Mouse (Mus musculus) MEL-GATA-1-ER (cell line): ENCODE data around the gene 4632433K11Rik.
"Not testable (repeated sequence)": the region's sequence is repeated elsewhere in the genome, so short reads cannot be mapped to it uniquely, and the experiment has no call there.

Experiments used
- DNase-seq: peaks from one replicate; pipeline ENCODE4 v3.0.0-alpha.2; 2012; ENCODE audit warnings: low read depth; ENCODE audit errors: extremely low read depth

Gene 4632433K11Rik

GRCm38 (mm10) chr7:5033818-5034217 is at the start of gene 4632433K11Rik:
TSS of gene 4632433K11Rik (plus strand) at chr7:5034118.
- DNase-seq = no peak

DNA sequence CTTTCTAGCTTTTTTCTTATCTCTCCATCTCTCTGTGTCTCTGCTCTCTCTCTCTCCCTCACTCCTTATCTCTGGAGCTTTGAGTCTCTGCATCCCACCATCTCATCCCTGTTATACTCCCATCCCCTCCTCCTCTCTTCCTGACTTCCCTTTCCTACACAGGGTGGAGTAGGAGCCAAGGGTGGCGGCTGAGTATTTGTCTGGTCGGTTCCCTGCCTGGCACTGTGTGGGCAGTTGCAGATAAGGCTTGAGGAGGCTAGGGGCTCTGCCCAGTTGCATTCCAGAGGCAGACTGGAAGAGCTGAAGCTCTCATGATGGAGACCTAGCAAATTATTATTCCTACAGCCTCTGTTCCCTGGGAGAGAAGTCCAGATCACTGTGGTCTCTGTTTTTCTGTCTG is 45.7 kb upstream of the 4632433K11Rik start:
- no peak for DNase-seq

DNA sequence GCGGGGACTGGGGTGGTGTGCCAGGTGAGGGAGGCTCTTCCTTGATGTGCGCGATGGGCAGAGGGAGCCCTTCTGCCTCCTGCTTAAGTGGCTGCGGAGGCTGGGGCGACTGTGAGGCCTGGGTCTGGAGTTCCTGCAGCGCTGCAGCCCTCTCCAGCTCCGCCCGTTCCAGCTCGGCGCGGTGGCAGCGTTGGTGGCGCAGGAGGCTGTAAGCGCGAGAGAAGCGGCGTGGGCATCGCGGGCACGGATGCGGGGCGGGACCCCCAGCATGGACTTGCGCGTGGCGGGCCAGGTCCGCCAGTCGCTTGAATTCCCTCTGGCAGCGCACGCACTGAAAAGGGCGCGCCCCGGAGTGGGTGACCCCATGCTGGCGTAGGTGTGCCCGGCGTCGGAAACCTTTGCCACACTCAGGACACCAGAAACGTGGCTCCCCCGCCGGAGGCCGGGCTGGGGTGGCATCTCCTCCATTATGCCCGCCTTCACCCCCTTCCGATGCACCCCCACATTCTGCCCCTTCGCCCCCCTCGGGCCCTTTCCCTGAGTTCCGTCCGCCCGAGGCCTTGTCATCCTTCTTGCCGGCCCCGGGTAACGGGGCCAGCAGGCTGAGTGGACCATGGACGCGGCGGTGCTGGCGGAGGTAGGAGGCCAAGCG is 40.4 kb upstream of the 4632433K11Rik start:
- no peak for DNase-seq

- no peak for DNase-seq
These were observed 39.7 kb upstream of the 4632433K11Rik start for GRCm38 (mm10) chr7:4993999-4994788.

DNA sequence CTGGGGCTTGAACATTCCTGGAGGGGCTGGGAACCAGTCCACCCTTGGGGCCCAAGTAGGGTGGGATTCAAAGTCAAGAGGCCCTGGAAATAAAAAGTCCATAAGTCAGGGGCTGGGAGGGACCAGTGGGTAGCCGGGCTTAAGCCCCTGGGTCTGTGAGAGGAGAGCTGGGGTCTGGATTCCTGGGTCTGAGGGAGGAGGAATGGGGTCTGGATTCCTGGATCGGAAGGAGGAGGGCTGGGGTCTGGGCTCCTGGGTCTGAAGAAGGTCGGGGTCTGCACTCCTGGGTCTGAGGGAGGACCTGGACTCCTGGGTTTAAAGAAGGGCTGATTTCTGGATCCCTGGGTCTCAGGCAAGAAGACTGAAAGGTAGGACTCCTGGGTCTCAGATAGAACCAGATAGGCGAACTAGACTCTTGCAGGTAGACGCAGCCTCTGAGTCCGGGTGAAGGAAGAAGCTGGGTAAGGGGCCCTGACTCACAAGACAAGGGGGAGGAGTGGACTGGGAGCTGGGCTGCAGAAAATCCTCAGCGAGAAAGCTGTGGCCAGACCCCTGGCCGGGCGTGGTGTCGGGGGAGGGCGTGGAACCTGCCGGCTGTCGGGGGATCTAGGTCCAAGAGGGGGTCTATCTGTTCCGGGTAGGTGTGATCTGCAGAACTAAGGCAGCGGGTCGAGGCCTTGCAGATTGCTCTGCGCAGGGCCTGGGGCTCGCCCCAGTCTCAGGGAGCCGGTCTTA is 38.5 kb upstream of the 4632433K11Rik start:
- DNase-seq = no peak

- peak; percentile 49 for DNase-seq
These were observed 37.7 kb upstream of the 4632433K11Rik start, which contains the start of gene Zfp579 for GRCm38 (mm10) chr7:4996003-4996895. TSS of gene Zfp579 (minus strand) at chr7:4996158.

GRCm38 (mm10) chr7:4996934-4997333 is 37.0 kb upstream of the 4632433K11Rik start:
- no peak for DNase-seq

DNA sequence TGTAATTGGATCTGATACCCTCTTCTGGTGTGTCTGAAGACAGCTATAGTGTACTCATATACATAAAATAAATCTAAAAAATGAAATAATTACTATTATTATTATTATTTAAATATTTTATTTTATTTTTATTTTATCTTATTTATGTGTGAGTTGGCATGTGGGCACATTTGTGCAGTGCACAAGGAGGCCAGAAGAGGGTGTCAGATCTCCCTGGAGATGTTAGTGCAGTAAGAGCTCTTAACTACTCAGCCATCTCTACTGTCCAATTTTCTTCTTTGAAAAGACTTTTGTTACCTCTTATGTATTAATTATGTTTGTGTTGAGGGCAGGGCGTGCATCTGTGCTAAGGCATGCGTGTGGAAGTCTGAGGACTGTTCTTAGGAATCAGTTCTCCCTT is 34.0 kb upstream of the 4632433K11Rik start:
- DNase-seq = no peak

GRCm38 (mm10) chr7:5002876-5003275 is 31.0 kb upstream of the 4632433K11Rik start:
- DNase-seq = not testable (repeated sequence)

- no peak for DNase-seq
These were observed 25.7 kb upstream of the 4632433K11Rik start for GRCm38 (mm10) chr7:5008229-5008628.

DNA sequence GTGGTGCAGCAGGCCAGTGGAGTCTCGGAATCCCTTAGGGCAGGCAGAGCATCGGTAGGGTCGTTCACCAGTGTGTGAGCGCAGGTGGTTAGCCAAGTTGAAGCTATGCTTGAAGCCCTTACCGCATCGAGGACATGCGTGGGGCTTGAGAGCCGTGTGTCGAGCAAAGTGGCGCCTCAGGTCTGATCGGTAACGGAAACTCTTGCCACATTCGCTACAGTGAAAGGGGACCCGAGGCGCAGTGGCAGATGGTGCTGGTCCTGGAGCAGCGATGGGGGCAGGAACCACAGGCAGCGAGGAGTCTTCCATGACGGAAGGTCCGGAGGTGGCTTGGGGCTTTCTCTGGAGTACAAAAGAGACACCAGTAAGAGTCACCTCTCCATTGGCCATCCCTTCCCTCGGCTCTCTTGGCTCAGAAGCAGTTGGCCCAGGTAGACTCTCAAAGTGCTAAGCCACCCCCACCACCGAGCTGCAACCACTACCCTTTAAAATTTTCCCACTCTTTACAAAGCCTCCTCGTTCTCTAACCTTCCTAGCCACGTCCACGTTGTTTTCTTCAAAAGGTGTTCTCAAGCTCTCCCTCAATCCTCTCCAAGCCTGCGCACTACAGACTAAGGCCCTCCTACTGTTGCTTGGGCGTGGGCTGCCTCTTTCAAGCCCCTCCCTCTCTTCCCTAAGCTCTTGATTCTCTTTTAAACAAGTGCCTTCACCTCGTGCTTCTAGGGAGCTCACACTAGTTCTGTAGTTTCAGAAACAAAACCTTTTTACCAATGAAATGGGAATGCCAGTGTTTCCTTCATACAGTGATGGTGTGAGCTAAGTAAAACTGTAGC is 21.0 kb upstream of the 4632433K11Rik start:
- no peak for DNase-seq

GRCm38 (mm10) chr7:5014251-5015117 is 19.4 kb upstream of the 4632433K11Rik start, which contains the start of the genes Zfp524 and Fiz1:
TSS of gene Zfp524 (plus strand) at chr7:5014415.
TSS of gene Fiz1 (minus strand) at chr7:5014697.
- peak; percentile 87 for DNase-seq

GRCm38 (mm10) chr7:5015118-5016001 is 18.6 kb upstream of the 4632433K11Rik start, which contains the start of gene Gm44973:
TSS of gene Gm44973 (plus strand) at chr7:5015496.
- DNase-seq = peak; percentile 94

- no peak for DNase-seq
These were observed 17.9 kb upstream of the 4632433K11Rik start for GRCm38 (mm10) chr7:5016057-5016456.

- no peak for DNase-seq
These were observed 17.0 kb upstream of the 4632433K11Rik start for GRCm38 (mm10) chr7:5016920-5017319.

DNA sequence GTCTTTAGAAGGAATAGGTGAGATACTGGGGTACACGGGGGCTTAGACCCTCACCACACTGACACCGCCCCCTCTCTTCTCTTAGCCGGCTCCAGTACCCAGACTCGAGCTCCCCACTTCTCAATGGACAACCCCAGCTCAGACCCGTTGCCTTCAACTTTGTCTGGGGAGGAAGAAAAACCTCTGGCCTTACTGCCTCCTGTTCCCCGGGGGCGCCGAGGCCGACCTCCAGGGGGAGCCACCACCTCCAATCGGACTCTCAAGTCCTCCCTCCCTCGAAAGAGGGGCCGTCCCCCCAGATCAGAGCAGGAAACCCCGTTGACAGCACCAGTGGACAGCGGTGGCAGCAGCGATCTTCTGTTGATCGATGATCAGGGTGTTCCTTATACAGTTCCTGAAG is 16.6 kb upstream of the 4632433K11Rik start:
- DNase-seq = no peak

DNA sequence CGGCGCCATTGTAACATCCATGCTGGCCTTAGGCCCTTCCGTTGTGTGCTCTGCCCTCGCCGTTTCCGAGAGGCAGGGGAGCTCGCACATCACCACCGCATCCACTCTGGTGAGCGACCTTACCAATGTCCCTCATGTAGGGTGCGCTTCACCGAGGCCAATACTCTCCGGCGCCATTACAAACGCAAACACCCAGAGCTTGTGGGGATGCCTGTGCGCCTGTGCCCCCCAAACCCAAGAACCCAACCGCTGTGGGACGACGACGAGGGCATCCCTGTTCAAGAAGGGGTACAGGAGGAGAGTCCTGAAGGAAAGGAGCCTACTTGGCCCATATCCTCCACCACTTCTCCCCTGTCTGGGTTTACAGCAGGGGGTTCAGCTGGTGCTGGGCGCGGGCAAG is 16.0 kb upstream of the 4632433K11Rik start:
- DNase-seq = no peak

DNA sequence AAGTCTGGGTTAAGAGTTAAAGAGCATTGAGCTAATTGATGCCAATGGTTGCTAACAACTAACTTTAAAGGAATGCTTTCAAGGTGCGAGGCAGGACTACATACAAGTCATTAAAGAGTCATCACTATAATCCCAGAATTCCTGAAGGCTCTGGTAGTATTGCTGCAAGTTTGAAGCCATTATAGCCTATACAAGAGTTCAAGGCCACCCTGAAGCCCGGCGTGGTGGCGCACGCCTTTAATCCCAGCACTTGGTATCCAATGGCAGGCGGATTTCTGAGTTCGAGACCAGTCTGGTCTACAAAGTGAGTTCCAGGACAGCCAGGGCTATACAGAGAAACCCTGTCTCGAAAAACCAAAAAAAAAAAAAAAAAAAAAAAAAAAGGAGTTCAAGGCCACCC is 14.3 kb upstream of the 4632433K11Rik start:
- not testable (repeated sequence) for DNase-seq
